7 mouse cellular contexts compared by ENCODE assay signal in the genomic region with DNA sequence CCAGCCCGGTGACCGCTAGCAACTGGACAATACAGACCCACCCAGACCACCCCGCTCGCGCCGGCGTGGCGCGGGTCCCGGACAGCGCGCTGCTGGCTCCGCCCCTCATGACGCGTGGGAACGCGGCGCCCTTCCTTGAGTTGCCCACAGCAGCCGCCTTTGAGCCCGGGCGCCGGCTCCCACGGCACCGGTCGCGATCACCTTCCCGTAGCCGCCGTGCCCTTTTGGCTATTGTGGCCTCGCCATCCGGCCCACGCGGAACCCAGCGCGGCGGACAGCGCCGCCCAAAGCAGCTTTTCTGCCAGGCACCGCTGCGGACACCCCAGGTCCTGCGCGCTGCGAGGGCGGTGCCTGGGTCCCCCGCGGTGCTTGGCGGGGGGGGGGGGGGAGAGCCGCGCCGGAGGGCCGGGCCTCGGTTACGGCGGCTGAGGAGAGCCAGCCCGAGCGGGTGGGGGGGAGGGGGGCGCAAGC. TPM values are rescaled to one million over a fixed set of nuclear protein-coding genes. Genes with fewer than 3 reads are reported as not detected.
A peak's percentile ranks its signal among the peaks of the same experiment; 100 is the strongest.
DNase-seq lines count a peak whose midpoint lies in the region; ATAC-seq and TF ChIP-seq lines count a peak whose summit lies in the region.

A gene (plus strand): TSS at position 162 of the 471 bp plus-strand sequence.

- no peaks in the 10 kb centered on the region for H3K4me1 ChIP-seq in embryonic facial prominence, embryonic 12.5 days
- H3K4me1 ChIP-seq in kidney, adult 2 months (ENCODE audit: control insufficient read depth, insufficient read depth, low read length): 0 out of 2 replicates have a peak, but pooled peaks cover 3% of the 10 kb centered on the region
- 0 out of 2 replicates have a peak, but pooled peaks cover 5% of the 10 kb centered on the region for H3K4me1 ChIP-seq in limb, embryonic 12.5 days (replicated peaks)
- peaks cover 12% of the 10 kb centered on the region; the same call in 1 of the 2 replicates for H3K4me1 ChIP-seq in midbrain, embryonic 15.5 days
- H3K4me1 ChIP-seq in spleen, adult 2 months (ENCODE audit: control insufficient read depth, insufficient read depth, insufficient read length): no peaks in the 10 kb centered on the region

- peak within 1 kb of the TSS; percentile 25 for H3K4me2 ChIP-seq in embryonic facial prominence, embryonic 12.5 days (replicated peaks)
- peak within 1 kb of the TSS; percentile 39 for H3K4me2 ChIP-seq in limb, embryonic 12.5 days
- peak within 1 kb of the TSS; percentile 39 for H3K4me2 ChIP-seq in midbrain, embryonic 15.5 days

- H3K27me3 ChIP-seq in embryonic facial prominence, embryonic 12.5 days: no peaks in the 10 kb centered on the region
- H3K27me3 ChIP-seq in kidney, adult 2 months (replicated peaks; ENCODE audit: control insufficient read depth, insufficient read depth, low read length): no peaks in the 10 kb centered on the region
- no peaks in the 10 kb centered on the region for H3K27me3 ChIP-seq in limb, embryonic 12.5 days
- no peaks in the 10 kb centered on the region for H3K27me3 ChIP-seq in midbrain, embryonic 15.5 days (replicated peaks)
- H3K27me3 ChIP-seq in spleen, adult 2 months (ENCODE audit: control insufficient read depth, insufficient read depth, low read length): no peaks in the 10 kb centered on the region

- peak within 1 kb of the TSS; percentile 38 for H3K4me3 ChIP-seq in embryonic facial prominence, embryonic 12.5 days
- H3K4me3 ChIP-seq in kidney, adult 2 months (ENCODE audit: insufficient read depth, low read depth, low read length): peak within 1 kb of the TSS; percentile 78
- H3K4me3 ChIP-seq in limb, embryonic 12.5 days (replicated peaks): peak within 1 kb of the TSS; percentile 41
- peak within 1 kb of the TSS; percentile 38 for H3K4me3 ChIP-seq in midbrain, embryonic 15.5 days
- H3K4me3 ChIP-seq in spleen, adult 2 months (ENCODE audit: extremely low read depth, insufficient read depth, insufficient read length): peak within 1 kb of the TSS; percentile 66

- no peak within 1 kb of the TSS; the same call in 1 of the 2 replicates for H3K27ac ChIP-seq in embryonic facial prominence, embryonic 12.5 days
- H3K27ac ChIP-seq in kidney, adult 2 months (ENCODE audit: insufficient read depth, low read depth, low read length): peak within 1 kb of the TSS; percentile 99
- H3K27ac ChIP-seq in limb, embryonic 12.5 days: peak within 1 kb of the TSS; percentile 24; the same call in 1 of the 2 replicates
- peak within 1 kb of the TSS; percentile 73 for H3K27ac ChIP-seq in midbrain, embryonic 15.5 days
- H3K27ac ChIP-seq in spleen, adult 2 months (ENCODE audit: insufficient read depth, low read length): peak within 1 kb of the TSS; percentile 95

- peaks cover 21% of the 10 kb centered on the region for H3K36me3 ChIP-seq in embryonic facial prominence, embryonic 12.5 days
- H3K36me3 ChIP-seq in kidney, adult 2 months (ENCODE audit: control insufficient read depth, insufficient read depth, low read length): no peaks in the 10 kb centered on the region; the same call in 1 of the 2 replicates
- H3K36me3 ChIP-seq in limb, embryonic 12.5 days: peaks cover 27% of the 10 kb centered on the region
- peaks cover 7% of the 10 kb centered on the region; the same call in 1 of the 2 replicates for H3K36me3 ChIP-seq in midbrain, embryonic 15.5 days (replicated peaks)
- H3K36me3 ChIP-seq in spleen, adult 2 months (ENCODE audit: control insufficient read depth, insufficient read depth, low read length): peaks cover 5% of the 10 kb centered on the region

- peak; percentile 16 for ATAC-seq in embryonic facial prominence, embryonic 12.5 days (ENCODE audit: insufficient number of reproducible peaks, insufficient read depth, low FRiP score, low TSS enrichment)
- peak; percentile 44 for ATAC-seq in limb, embryonic 12.5 days (ENCODE audit: insufficient number of reproducible peaks, insufficient read depth, low FRiP score, low TSS enrichment, low read depth)
- peak; percentile 88 for ATAC-seq in midbrain, embryonic 15.5 days (replicated peaks)

- H3K9ac ChIP-seq in embryonic facial prominence, embryonic 12.5 days: peak within 1 kb of the TSS; percentile 37
- peak within 1 kb of the TSS; percentile 44 for H3K9ac ChIP-seq in limb, embryonic 12.5 days (replicated peaks)
- peak within 1 kb of the TSS; percentile 21 for H3K9ac ChIP-seq in midbrain, embryonic 15.5 days

- WGBS in embryonic facial prominence, embryonic 12.5 days: 1% methylated on average over 38 of the region's 57 CpGs
- WGBS in kidney, adult 2 months: 0% methylated on average over 46 of the region's 57 CpGs
- under 1% methylated on average over 45 of the region's 57 CpGs for WGBS in limb, embryonic 12.5 days
- under 1% methylated on average over 38 of the region's 57 CpGs for WGBS in midbrain, embryonic 15.5 days
- under 1% methylated on average over 44 of the region's 57 CpGs for WGBS in spleen, adult 2 months

- TF ChIP-seq POLR2A in kidney, adult 2 months (IDR thresholded peaks at IDR 0.05; ENCODE audit: low read depth, low read length): no peak
- no peak for TF ChIP-seq POLR2A in spleen, adult 2 months (IDR thresholded peaks at IDR 0.05; ENCODE audit: low read depth, low read length)

- no peak for TF ChIP-seq CTCF in kidney, adult 2 months (conservative IDR thresholded peaks at IDR 0.05; ENCODE audit: insufficient read depth, insufficient read length, low read depth, low read length)
- TF ChIP-seq CTCF in spleen, adult 2 months (IDR thresholded peaks at IDR 0.05; ENCODE audit: extremely low read depth, insufficient read depth, insufficient read length, insufficient replicate concordance): no peak

- DNase-seq in adrenal gland, postnatal 25 days: peak; percentile 88
- peak; percentile 93 to 96 for DNase-seq in heart, adult 18-20 months
- peak; percentile 93 for DNase-seq in kidney, adult 2 months
- peak; percentile 73 to 75 for DNase-seq in spleen, adult 2 months (ENCODE audit: low read depth in 1 of 2, low spot score in 2 of 2)

- H3K9me3 ChIP-seq in embryonic facial prominence, embryonic 12.5 days: no peaks in the 10 kb centered on the region
- H3K9me3 ChIP-seq in limb, embryonic 12.5 days: no peaks in the 10 kb centered on the region
- no peaks in the 10 kb centered on the region for H3K9me3 ChIP-seq in midbrain, embryonic 15.5 days

RNA-seq across cellular contexts. Expression of the gene that starts here (rescaled TPM):
- 60.1 and 67.3 TPM in 2 replicates for total RNA-seq in adrenal gland, postnatal 25 days (2021)
- 70.2 and 74.4 TPM in 2 replicates for polyA plus RNA-seq in embryonic facial prominence, embryonic 12.5 days (2016; fragmentation: Nextera tagmentation; extraction: Ambion mirVana)
- total RNA-seq in heart, adult 18-20 months (2021): 10 to 100 TPM; 40.5 to 42.1 TPM
- 32.0 and 32.8 TPM in 2 replicates for polyA plus RNA-seq in kidney, adult 2 months (2012; rRNA removed)
- polyA plus RNA-seq in limb, embryonic 12.5 days (2016; fragmentation: Nextera tagmentation; extraction: Ambion mirVana): 66.8 and 80.7 TPM in 2 replicates
- polyA plus RNA-seq in midbrain, embryonic 15.5 days (2015; fragmentation: Nextera tagmentation; extraction: Ambion mirVana): 63.7 and 66.0 TPM in 2 replicates
- polyA plus RNA-seq in spleen, adult 2 months (2012; rRNA removed): 34.3 and 42.6 TPM in 2 replicates

Comparison
In these comparisons a context has a peak if more than half of its experiments do, and no peak if none do; other contexts are left out.
1. ATAC-seq: peak in every context shown above with its lines; median percentile 88 in midbrain, embryonic 15.5 days; 44 in limb, embryonic 12.5 days; 16 in embryonic facial prominence, embryonic 12.5 days.